Mouse (Mus musculus) testis, postnatal 14 days (tissue): ENCODE measurements around the gene Ppp1r13l.

ENCODE experiments used
- DNase-seq: peaks from one replicate; pipeline ENCODE4 v3.0.0; 2021; ENCODE audit warnings: low spot score

The Ppp1r13l gene

GRCm38 (mm10) chr7:19413525-19413924 lies 54.0 kb downstream of the Ppp1r13l start:
- no peak for DNase-seq

GRCm38 (mm10) chr7:19416590-19416989 lies 57.0 kb downstream of the Ppp1r13l start:
- DNase-seq = no peak

DNA sequence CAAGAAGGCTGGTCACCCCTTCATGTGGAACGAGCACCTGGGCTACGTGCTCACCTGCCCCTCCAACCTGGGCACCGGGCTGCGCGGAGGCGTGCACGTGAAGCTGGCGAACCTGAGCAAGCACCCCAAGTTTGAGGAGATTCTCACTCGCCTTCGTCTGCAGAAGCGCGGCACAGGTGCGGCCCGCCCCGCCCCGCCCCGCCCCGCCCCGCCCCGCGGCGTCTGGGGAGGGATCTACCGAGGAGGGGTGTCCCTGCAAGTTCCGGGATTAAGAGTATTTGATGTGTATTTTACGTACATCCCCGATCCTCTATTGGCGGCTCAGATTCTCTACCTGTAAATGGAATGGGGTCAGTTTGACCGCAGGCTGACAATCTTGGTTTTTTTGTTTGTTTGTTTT lies 60.6 kb downstream of the Ppp1r13l start:
- no peak for DNase-seq

DNA sequence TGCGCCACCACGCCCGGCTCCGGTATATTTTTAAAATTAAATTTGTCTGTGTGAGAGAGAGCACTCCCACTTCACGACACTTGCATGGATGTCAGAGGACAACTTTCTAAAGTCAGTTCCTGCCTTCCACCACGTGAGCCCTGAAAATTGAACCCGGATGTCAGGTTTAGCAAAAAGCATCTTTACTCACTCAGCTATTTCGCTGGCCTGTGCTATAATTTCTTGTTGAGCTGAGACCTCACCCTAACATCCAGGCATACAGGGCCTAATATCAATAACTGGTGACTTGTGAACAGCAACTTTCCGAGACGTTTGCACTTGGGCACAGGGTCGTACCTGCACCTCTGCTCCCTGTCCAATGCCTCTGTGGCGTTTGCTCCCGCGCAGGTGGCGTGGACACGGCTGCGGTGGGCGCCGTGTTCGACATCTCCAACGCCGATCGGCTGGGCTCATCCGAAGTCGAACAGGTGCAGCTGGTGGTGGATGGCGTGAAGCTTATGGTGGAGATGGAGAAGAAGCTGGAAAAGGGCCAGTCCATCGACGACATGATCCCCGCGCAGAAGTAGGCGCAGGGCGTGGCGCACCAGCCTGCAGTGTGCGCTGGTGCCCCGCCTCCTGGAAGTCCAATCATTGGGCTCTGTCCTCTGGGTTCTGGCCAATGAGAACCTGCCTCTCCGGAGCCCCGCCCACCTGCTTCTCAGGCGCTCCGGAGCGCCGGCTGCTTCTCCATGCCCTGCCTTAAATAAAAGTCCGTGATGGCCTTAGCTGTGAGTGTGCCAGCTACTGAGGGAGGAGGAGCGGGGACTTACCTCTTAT lies 61.5 kb downstream of the Ppp1r13l start:
- DNase-seq = peak; percentile 87

- DNase-seq = no peak
These were observed 63.5 kb downstream of the Ppp1r13l start for GRCm38 (mm10) chr7:19423083-19423482.

- no peak for DNase-seq
These were observed 64.5 kb downstream of the Ppp1r13l start for GRCm38 (mm10) chr7:19424051-19424450.

GRCm38 (mm10) chr7:19426349-19426748 lies 66.8 kb downstream of the Ppp1r13l start:
- no peak for DNase-seq

GRCm38 (mm10) chr7:19426888-19427287 lies 67.3 kb downstream of the Ppp1r13l start:
- no peak for DNase-seq
